Mouse (Mus musculus) heart, adult 10 weeks (tissue): ENCODE data around the gene Cela1. TPM values are rescaled to one million over a fixed set of nuclear protein-coding genes. Genes with fewer than 3 reads are reported as not detected.

Experiments used
- polyA plus RNA-seq: library from polyadenylated mRNA; stranded (reverse); fragments of 350-450 nt; fragmentation: Illumina TruSeq; extraction: RNeasy Lipid Tissue Mini Kit (QIAGEN cat#74804); gene quantifications from one replicate; pipeline ENCODE4 v1.2.3, GENCODE M21; 2014; ENCODE audit warnings: low read depth, low replicate concordance

Cela1 gene
- 2.2 TPM for polyA plus RNA-seq

GRCm38 (mm10) chr15:100687430-100687971 lies at the start of gene Cela1:
TSS of gene Cela1 (minus strand) at chr15:100687921.

GRCm38 (mm10) chr15:100729281-100729985 lies 41.7 kb upstream of the Cela1 start, which contains the start of gene Galnt6:
TSS of gene Galnt6 (minus strand) at chr15:100729376.

GRCm38 (mm10) chr15:100669337-100669736 lies 18.4 kb downstream of the Cela1 start, which contains the start of gene Bin2:
TSS of gene Bin2 (minus strand) at chr15:100669553.

GRCm38 (mm10) chr15:100636700-100637501 lies 50.8 kb downstream of the Cela1 start, which contains the start of gene Smagp:
TSS of gene Smagp (minus strand) at chr15:100636940.

Other genes starting within 250 kb of the Cela1 start
- 14.9 TPM for gene Letmd1, start 218.9 kb downstream of the Cela1 start, polyA plus RNA-seq
- 1.5 TPM for gene Csrnp2, start 192.4 kb downstream of the Cela1 start, polyA plus RNA-seq
- 10.7 TPM for gene Tfcp2, start 135.9 kb downstream of the Cela1 start, polyA plus RNA-seq
- 14.8 TPM for gene Pou6f1, start 87.9 kb downstream of the Cela1 start, polyA plus RNA-seq
- gene Dazap2, start 72.6 kb downstream of the Cela1 start, polyA plus RNA-seq, result 237 TPM
- 19.5 TPM for gene Smagp, start 51.0 kb downstream of the Cela1 start, polyA plus RNA-seq
- 0.92 TPM for gene Bin2, start 18.4 kb downstream of the Cela1 start, polyA plus RNA-seq
- 0.47 TPM for gene Galnt6, start 41.5 kb upstream of the Cela1 start, polyA plus RNA-seq
- gene Slc4a8, start 73.8 kb upstream of the Cela1 start, polyA plus RNA-seq, result 1.2 TPM
- 0.50 TPM for gene Scn8a, start 181.9 kb upstream of the Cela1 start, polyA plus RNA-seq